Mouse (Mus musculus) granulocyte monocyte progenitor cell, adult 5-6 weeks (primary cell): ENCODE data around the gene Fam198b. TPM values are rescaled to one million over a fixed set of nuclear protein-coding genes. Genes with fewer than 3 reads are reported as not detected.
A peak's percentile ranks its signal among the peaks of the same experiment; 100 is the strongest.

ENCODE experiments used
- ATAC-seq: replicated peaks from 2 replicates; pipeline ENCODE4 v1.8.0; 2016; ENCODE audit warnings: mild to moderate bottlenecking, moderate TSS enrichment, inconsistent platforms; ENCODE audit not compliant: poor library complexity, severe bottlenecking
- total RNA-seq, 2 experiments: library from RNA; stranded (forward) in 1 of 2; stranded (reverse) in 1 of 2; fragments of 200-712, 200-1000 nt in 1 of 2; fragments of >200 nt in 1 of 2; fragmentation: Nextera tagmentation in 1 of 2; gene quantifications; 2 replicates each; pipeline ENCODE4 v1.2.3; 2014 to 2017

Fam198b gene
- total RNA-seq, 2 experiments from 2014 or later: 0.05 to 0.24 TPM

DNA sequence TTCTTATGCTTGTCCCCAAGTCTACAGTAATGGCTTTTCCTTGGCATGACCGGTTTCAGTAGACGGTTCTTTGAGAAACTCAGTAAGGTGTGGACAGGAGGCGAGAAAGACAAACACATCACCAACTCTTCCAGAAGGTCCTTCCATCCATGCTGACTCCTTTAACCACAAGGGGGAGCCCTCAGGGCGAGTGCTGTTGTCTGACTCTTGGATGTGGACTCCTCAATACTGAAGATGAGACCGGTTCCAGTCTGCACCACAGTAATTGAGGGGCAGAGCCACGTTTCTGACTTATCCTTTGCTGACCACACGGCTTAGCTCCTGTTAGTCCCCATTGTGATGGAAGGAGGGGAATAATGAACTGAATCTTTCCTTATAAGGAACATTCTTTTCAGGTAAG is 1.2 kb upstream of the Fam198b start:
- peak; percentile 55; the same call in 1 of the 2 replicates for ATAC-seq

GRCm38 (mm10) chr3:79884761-79885189 is 442 bp downstream of the Fam198b start:
- peak; percentile 55 for ATAC-seq

DNA sequence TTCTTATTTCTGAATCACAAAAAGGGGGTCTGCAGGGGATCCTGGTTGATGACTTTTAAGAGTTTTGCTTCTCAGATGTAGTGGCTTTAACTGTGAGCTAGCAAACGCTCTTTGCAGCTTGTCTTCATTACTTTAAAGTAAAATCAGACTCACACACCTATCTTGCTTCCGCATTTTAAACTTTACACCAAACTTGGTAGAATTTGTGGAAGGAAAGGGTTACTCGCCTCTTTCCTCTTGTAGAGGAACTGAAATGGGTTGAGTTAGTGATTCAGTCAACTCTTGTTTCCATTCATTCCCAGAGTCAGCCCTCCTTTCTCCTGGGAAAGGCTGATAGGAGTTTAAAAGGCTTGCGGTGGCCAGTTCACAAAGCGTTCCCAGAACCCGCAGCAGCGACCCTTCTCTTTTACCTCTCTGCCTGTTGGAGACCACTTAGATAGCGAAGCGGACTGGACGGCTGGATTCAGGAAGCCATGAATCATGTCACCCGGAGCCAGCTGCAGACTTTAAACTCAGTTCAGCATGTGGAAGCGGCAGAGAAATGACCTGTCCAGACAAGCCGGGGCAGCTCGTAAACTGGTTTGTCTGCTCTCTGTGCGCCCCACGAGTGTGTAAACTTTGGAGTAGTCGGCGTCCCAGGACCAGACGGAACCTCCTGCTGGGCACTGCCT is 1.5 kb downstream of the Fam198b start:
- peak; percentile 66 for ATAC-seq

DNA sequence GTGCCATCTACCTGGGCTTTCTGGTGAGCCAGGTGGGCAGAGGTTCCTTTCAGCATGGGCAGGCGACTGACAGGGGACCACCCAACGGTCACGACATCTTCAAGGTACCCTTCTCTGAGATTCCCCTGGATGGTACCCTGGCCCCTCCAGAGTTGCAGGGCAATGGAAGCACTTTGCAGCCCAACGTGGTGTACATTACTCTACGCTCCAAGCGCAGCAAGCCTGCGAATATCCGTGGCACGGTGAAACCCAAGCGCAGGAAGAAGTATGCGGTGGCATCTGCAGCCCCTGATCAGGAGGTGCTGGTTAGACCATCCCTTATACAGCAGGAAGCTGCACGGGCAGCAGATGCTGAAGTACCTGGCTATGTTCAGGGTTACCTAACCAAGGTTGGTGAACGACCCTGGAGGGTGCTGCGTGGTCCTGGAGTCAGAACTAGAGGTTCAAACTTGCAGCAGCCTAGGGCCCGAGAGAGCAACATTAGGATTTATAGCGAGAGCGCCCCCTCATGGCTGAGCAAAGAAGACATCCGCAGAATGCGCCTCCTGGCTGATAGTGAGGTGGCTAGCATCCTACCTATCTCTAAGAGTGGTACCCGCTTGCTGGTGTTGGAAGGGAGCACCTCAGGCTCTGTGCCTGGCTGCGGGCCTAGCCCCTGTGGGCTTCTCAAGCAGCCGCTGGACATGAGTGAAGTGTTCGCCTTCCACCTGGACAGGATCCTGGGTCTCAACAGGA is 2.2 kb downstream of the Fam198b start:
- ATAC-seq: peak; percentile 46

DNA sequence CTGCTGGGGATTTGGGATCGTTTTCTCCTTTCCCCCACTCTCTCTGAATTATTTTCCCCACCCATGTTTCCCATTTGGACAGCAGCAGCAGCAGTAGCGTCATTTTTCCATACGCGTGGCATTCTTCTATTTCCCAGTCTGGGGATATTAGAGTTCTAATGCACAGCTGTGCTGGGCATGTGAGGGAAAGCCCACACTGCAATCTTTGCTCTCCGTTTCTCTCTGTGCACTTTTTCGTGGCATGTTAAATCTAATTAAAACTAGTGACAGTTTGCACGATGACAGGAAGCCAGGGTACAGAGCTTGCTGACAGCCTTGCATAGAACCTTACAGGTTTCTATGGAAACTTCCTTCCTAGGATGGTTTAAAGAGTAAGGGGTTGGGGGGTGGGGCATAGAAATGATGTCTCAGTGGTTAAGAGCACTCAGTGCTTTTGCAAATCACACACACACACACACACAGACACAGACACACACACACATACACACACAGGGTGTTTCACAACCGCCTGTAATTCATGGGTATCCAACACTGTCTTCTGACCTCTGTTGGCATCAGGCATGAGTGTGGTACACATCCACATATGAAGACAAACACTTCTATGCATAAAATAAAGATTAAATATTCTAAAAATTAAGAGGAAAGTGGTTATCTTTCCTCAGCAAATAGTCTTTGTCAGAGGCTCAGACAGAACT is 3.0 kb downstream of the Fam198b start:
- ATAC-seq: no peak

DNA sequence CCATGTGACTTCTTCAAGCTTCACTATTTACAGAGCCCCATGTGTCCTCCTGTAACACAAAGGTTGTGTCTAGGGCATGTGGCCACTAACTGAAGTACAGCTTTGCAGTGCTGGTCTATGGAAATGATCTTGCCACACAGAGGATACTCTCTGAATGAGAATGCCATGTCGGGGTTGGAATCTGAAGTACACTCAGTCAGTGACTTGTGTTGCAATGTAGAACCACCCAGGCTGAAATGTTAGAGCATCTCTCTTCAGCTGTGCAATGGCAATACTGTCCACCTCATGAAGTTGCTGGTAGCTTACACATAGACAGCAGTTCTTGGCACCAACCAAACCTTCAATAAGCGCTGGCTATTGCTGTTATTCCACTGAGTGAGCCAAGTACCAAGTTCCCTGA is 3.6 kb downstream of the Fam198b start:
- no peak for ATAC-seq

- ATAC-seq: no peak
Observed at GRCm38 (mm10) chr3:79897534-79898370, 13.4 kb downstream of the Fam198b start.

- ATAC-seq: no peak
Observed at GRCm38 (mm10) chr3:79898514-79898913, 14.2 kb downstream of the Fam198b start.

- no peak for ATAC-seq
Observed at GRCm38 (mm10) chr3:79899906-79900305, 15.6 kb downstream of the Fam198b start.

- ATAC-seq: no peak; the same call in 1 of the 2 replicates
Observed at GRCm38 (mm10) chr3:79900502-79900901, 16.2 kb downstream of the Fam198b start.

DNA sequence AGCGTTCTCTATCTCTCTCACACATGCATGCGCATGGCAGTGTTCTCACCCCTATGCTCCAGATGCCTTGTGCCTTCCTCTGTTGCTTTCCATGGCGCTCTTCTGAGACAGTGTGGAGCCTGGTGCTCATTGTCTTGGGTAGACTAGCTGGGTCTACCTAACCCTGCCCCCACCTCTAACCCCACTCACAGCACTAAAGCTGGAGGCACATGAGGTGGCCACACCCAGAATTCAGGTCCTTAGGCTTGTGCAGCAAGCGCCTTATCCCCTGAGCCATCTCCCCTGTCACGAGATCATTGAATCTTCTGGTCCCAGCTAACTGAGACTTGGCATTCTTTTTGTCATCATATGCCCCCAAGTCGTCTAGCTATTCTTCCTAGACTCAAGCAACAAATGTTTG is 17.0 kb downstream of the Fam198b start:
- ATAC-seq: peak; percentile 1; the same call in 1 of the 2 replicates

DNA sequence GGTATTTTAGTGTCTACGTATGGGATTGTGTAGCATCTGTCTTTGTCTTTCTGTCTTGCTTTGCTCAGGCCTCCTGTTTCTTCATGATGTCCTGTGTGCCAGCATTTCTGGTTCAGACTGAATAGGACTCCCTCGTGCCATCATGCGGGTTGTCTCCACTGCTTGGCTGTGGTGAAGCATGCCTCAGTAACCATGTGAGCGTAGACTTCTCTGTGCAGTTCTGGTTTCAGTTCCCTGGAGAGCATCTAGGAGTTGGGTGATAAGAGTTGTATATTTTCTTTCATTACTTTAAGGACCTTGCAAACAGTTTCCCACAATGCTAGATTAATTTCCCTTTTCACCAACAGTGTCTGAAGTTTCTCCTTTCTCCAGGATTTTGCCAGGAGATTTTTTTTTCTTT is 17.4 kb downstream of the Fam198b start:
- peak; percentile 79 for ATAC-seq

- ATAC-seq: no peak
Observed at GRCm38 (mm10) chr3:79903803-79904202, 19.5 kb downstream of the Fam198b start.

DNA sequence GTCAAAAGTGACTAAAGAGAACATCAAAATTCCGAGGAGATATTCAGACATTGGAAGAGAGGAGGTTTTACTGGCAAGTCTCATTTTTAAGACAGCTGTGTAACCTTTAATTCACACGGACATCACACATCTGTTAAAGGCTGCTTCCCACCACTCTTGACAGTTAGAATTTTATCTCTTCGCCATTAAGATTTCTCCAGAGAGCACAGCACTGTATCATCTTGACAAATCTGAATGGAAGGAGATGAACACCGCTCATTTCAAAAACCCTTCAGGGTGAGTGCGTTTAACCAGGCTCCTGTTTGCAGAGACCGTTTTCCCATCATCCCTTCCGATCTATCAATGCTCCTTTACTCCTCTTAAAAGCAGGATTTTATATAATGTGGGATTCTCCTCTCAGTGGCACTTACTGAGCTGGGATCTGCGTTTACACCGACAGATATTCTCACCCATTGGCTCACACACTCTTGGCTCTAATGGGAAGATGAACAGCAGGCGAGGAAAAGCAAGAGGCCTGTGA is 20.0 kb downstream of the Fam198b start:
- no peak for ATAC-seq

- no peak for ATAC-seq
Observed at GRCm38 (mm10) chr3:79905397-79905796, 21.1 kb downstream of the Fam198b start.

- ATAC-seq: peak; percentile 23; the same call in 1 of the 2 replicates
Observed at GRCm38 (mm10) chr3:79906250-79907045, 22.1 kb downstream of the Fam198b start.

DNA sequence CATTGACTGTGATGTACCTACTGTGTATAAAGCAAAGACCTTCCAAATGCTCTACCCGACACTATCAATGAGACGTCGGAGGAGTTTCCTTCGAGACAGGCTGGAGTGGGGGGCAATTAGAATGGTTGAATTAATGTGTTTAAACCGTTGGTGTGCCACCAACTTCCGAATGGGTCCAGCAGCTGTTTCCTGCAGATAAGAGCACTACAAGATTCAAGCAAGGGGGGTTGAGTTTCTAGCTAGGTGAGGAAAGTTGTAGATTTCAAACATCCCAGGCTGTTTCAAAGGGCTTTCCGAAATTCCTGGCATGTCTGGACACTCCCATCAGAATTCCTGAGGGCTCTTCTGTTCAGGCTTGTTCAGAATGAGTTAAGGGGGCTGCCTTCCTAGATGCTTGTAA is 22.9 kb downstream of the Fam198b start:
- peak; percentile 30; the same call in 1 of the 2 replicates for ATAC-seq

DNA sequence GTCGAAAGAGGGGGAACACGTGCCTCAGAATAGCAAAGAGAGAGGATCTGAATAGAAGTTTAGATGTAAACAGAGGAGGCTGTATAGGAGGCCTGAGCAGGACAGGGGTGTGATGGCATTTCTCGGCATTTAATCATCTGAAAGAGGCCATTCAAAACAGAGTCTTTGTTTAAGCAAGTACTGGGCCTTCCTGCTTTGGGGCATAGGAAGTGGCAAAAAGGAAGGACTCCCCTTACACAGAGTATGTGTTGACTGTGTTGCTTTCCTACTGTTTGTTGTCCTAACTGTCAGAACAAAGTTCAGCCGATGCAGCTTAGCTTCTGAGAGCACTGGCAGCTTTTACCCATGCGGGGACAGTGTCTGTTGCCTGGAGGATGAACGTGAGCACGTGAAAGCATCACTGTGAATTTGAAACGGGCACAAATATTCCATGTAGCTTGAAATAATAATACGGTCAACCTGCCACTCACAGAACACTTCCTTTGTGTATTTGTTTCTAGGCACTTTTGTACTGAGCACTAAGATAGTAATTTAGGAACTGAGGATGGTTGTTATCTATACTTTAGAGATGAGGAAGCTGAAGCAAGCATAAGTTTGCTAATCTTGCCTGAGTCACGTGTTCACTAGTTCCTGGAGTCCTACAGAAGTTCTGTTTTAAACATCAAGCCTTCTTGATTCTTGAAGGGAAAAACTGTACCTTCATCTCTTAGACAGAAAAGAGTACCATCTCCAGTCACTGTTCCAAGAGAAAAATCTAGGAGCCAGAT is 26.2 kb downstream of the Fam198b start:
- ATAC-seq: peak; percentile 68
